Mouse (Mus musculus) spleen, adult 2 months (tissue): ENCODE data around the gene Plekhg6.

Experiments
- CTCF ChIP-seq: fragments of 200-500 bp; IDR thresholded peaks from 2 replicates; pipeline ENCODE4 v1.5.1; 2011; ENCODE audit warnings: mild to moderate bottlenecking, inconsistent platforms; ENCODE audit not compliant: insufficient read depth, insufficient read length, insufficient replicate concordance; ENCODE audit errors: extremely low read depth
- POLR2A ChIP-seq: fragments of 200-500 bp; IDR thresholded peaks from 2 replicates; pipeline ENCODE4 v1.6.1; 2011; ENCODE audit warnings: low read depth, low read length, inconsistent platforms

- TF ChIP-seq POLR2A (no peak), CTCF (no peak)
Observed at GRCm38 (mm10) chr6:125379781-125380180, 812 bp downstream of the Plekhg6 start.
